Mouse (Mus musculus) testis, postnatal 14 days (tissue): ENCODE data around the gene Gabbr2.

Experiments used
- DNase-seq: peaks from one replicate; pipeline ENCODE4 v3.0.0; 2021; ENCODE audit warnings: low spot score

Gabbr2 gene

GRCm38 (mm10) chr4:46709492-46709891, 282.2 kb downstream of the Gabbr2 start:
- no peak for DNase-seq

- DNase-seq, result no peak
These were observed 285.9 kb downstream of the Gabbr2 start for GRCm38 (mm10) chr4:46705739-46706138.

DNA sequence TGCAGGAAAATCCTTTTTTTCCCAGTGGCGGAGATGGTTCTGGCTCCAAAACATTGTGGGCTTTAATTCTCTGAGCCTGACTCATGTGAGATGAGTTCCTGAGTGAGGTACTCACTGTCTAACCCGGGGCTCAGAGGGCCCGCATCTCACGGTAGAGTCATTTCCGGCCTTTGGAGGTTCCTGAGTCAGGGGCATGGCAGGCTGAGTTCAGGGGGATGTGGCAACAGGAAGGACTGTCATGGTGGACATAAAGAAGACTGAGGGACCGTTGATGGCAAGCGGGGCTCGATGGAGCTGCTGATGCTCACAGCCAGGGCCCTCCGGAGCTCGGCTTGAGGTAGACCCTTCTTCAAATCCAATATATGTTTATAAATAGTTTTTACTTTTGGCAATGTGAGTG, 288.5 kb downstream of the Gabbr2 start:
- no peak for DNase-seq

DNA sequence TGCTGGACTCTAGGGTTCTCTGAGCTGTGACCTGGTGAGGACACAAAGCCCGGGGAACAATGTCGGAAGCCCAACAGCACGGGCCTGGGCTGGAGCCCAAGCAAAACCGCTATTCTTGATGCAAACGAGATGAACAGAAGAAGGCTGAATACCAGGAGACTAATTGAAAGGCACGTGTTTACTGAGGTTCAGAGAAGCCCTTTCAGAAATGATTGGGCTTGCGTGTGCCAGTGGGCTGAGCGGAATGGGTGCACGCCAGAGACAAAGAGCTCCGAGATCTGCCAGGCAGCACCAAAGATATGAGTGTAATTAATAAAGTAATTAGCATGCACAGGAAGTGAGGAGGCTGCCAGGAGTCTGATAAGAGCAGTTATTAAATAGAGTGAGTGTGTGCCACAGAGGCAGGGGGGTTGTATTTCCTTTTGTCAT, 291.4 kb downstream of the Gabbr2 start:
- DNase-seq, result no peak

DNA sequence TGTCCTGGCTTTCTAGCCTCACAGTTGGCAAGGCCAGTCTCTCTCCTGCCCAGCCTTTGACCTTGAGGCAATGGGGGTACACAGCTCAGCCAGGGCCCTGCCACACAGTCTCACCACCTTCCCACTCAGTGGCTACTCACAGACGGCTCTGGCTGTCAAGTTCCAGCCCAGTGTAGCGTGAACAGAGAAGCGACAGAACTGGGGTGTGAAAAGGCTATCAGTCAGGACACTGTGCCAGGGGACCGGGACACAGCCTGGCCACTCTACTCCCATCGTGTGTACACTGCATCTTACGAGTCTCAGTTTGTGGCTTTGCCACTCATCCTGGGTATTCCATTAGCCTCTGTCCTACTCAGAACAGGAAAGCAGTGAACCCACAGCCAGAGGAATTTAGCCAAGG, 295.2 kb downstream of the Gabbr2 start:
- no peak for DNase-seq

DNA sequence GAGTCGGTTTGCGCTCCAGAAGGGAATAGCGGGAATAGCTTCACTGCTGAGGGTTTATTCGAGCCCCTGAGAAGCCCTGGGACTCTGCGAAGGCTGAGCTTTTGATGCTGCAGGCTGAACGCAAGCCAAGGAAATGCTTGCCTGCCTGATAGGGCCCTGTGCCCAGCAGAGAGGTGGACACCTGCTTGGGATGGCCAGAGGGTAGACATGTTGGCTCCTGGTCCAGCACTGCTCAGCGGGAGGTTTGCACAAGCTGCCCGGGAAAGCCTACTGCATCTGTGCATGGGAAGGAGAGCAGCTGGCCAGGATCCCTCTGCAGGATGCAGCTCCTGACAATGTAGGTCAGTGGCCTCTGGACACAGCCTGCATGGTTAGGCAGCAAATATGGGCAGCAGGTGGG, 301.1 kb downstream of the Gabbr2 start:
- DNase-seq, result no peak

- no peak for DNase-seq
These were observed 301.7 kb downstream of the Gabbr2 start for GRCm38 (mm10) chr4:46690023-46690420.

DNA sequence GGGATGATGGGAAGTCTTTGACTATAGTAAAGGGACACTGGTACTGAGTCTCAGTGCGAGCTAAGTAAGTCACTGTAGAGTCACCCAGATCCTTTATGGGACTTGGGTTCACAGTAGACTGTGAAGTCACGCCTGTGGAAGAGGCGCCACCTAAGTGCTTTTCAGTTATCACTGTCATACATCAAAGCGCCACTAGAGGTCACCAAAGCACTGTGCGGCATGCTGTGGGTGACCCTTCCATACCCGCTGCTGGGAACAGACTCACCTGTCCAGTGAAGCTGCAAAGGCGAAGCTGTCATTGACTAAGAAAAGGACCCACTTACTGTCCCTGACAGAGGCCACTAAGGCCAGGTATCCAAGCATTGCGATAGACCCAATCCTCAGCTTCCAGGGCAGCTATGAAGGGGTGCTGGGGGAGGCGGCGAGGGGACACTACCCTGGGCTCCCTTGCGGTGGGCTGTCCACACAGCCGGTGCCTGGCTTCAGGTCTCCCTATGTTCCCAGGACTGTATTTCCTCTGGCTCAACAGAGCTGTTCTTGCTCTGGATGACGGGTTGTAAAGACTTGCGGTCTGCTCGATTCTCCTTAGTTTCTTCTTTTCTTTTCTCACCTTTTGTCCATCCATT, 302.2 kb downstream of the Gabbr2 start:
- peak; percentile 44 for DNase-seq

DNA sequence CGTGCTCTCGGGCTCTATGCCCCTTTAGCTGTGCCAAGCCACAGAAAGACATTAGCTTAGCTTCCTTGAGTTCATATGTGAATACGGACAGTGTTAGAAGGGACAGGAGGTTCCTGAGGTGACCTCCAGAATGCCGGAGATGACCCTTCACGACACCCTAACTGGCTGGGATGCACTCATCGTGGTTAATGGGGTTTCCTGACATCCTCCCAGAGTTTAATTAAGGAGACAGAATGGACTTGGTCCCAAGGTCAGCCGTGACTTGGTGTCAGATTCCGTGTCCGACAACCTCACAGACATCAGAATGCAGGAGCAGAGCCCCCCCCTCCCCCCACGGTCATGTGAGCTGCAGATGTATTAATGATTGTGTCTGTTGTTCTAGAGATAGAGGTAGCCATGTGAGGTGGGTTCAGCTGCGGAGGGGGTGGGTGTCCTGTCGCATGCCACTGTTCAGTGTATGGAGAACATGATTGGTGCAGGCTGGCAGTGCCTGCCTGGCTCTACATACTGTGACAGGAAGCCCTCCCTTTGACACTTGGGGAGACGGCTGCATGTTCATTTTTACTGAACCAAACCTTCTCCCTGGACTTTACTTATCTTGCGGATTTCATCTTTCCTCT, 303.4 kb downstream of the Gabbr2 start:
- DNase-seq, result no peak

- DNase-seq, result no peak
These were observed 307.5 kb downstream of the Gabbr2 start for GRCm38 (mm10) chr4:46684160-46684559.

DNA sequence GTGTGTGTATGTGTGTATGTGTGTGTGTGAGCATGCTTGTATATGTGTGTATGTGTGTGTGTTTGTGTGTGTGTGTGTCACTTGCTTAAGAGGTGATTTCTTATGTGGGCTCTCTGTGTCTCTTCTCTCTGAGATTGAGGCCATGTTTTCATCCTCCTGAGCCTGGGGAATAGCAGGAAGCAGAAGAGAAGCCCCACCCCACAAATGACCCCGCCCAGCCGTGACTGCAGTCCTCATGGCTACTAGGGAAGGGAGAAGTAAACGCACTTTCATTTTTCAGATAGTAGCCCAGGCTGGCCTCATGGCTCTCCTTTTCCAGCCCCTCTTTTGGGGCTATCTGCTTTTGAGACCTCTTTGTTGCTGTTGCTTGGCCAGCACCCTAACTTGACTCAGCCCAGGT, 315.0 kb downstream of the Gabbr2 start:
- DNase-seq, result no peak

- no peak for DNase-seq
These were observed 315.7 kb downstream of the Gabbr2 start for GRCm38 (mm10) chr4:46675992-46676391.

- no peak for DNase-seq
These were observed 316.3 kb downstream of the Gabbr2 start for GRCm38 (mm10) chr4:46675272-46675785.

DNA sequence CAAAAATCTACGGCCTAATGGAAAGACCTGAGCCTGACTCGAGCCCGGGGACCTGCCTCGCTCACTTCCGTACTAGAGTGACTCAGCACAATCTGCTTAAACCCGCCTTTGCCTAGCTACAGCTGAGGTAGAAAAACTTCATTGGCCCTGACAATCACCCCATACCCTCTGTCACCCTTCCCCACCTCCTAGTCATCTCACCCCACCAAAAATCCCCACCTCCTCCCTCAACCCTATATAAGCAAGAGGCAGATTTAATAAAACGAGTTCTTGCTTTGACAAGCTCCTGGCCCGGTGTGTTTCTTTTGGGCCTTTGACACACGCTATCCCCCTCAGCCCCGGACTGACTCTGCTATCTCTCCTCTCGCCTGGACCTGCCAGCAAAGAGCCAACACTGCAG, 323.1 kb downstream of the Gabbr2 start:
- DNase-seq, result no peak

- no peak for DNase-seq
These were observed 325.3 kb downstream of the Gabbr2 start for GRCm38 (mm10) chr4:46666420-46666819.

- DNase-seq, result no peak
These were observed 326.3 kb downstream of the Gabbr2 start for GRCm38 (mm10) chr4:46665371-46665774.

DNA sequence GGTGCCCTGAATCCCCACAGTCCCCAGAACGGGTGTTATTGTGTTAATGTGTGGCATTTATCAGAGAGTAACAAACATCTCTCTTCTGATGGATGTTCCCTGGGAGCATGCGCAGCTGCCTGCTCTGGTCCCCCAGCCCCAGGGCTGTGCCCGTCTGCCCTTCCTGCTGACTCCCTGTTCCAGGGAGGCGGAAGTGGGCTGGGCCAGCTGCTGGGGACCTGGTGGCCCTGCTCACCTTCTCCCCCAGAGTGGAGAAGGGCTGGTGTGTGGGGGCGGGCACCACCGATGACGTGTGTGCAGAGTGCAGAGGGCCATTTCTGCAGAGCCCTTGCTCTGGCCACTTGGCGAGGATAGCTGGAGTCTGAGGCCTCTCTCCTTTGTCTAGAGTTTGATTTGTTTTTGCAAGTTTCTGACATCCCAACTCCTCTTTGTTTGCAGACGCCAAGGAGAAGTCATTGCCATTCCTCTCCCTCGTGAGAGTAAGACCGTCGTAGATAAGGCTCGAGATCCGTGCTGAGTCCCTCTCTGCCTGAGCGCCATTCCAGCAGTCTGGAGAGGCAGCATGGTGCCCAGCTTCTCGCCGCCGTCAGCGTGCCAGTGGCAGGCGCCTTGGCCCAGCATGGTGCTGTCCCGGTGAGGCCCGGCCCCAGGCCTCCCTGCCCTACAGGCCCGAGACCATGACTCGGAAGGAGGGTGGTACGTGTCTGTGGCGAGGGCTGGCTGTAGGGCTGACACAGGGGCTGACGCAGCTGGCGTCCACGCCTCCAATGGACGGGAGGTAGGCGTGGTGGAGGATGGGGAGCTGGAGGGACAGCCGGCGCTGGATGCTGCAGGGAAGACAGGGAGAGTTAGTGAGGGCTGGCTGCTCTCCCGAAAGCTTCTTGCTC, 327.3 kb downstream of the Gabbr2 start:
- peak; percentile 75 for DNase-seq

DNA sequence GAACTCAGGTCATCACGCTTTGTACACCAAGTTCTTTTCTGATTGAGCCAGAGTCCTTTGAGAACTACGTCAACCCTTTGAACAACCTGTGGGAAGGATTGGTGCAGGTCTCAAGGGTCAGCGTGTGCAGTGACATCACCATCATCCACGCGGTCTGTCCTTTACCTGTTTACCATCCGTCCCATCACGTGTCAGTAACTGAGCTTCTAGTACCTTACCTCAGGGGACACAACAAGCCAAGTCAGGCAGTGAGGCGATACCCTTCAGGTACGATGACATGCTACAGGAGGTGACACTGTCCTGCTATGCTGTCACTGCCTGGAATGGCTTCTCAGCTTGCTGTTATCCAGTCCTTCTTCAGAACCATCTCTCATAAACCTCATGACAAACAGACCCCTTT, 330.2 kb downstream of the Gabbr2 start:
- no peak for DNase-seq

GRCm38 (mm10) chr4:46658946-46659345, 332.7 kb downstream of the Gabbr2 start:
- DNase-seq, result no peak

GRCm38 (mm10) chr4:46657116-46657515, 334.6 kb downstream of the Gabbr2 start:
- no peak for DNase-seq

- DNase-seq, result no peak
These were observed 335.7 kb downstream of the Gabbr2 start for GRCm38 (mm10) chr4:46655956-46656355.

GRCm38 (mm10) chr4:46655298-46655697, 336.4 kb downstream of the Gabbr2 start:
- DNase-seq, result no peak
